Mouse (Mus musculus): ENCODE measurements around the gene Cd300e. TPM values are rescaled to one million over a fixed set of nuclear protein-coding genes. Genes with fewer than 3 reads are reported as not detected.

Gene Cd300e
- 1.1 and 1.2 TPM in 2 replicates for polyA plus RNA-seq (2012; rRNA removed)

DNA sequence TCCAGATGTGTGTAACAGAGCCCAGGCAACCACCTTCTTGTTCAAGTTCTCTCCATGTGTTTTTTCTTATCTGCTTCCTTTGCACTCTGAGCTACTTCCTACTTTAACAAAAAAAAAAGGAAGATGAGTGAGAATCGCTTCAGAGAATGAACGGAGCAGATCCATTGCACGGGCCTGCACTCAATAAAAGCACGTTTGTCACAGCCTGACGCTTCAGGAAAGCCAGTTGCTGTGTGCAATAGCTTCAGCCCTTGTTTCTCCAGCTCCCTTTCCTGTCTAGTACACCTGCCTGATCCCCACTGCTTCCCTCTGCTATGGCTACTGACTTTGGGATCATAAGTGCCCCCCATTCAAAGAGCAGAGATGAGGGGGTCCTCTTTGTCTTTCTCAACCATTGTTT, at the start of gene Cd300e:
Gene Cd300e (minus strand): TSS at position 101 of the 400 bp plus-strand sequence.

GRCm38 (mm10) chr11:115091362-115091901, 29.5 kb upstream of the Cd300e start, which contains the start of gene Rab37:
Gene Rab37, plus strand, starts transcription at chr11:115091431.

DNA sequence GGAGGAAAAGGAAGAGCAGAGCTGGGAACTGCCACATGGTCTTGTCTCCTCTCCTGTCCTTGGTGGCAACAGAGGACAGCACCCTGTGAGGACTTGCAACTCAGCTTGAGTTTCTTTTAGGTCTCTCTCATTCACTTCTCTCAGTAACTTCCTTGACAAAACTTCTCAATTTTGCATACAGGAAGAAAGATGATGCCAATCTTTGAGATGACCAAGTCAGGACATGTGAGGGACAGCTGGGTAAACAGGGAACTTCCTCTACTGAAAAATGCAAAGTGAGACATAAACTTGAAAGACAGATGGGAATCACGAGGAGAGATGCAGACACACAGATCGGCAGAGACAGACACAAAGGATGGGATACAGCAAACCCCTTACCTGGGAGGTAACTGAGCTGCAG, 13.7 kb downstream of the Cd300e start, which contains the start of gene Cd300ld3:
Gene Cd300ld3 (minus strand): TSS at position 151 of the 400 bp plus-strand sequence.

DNA sequence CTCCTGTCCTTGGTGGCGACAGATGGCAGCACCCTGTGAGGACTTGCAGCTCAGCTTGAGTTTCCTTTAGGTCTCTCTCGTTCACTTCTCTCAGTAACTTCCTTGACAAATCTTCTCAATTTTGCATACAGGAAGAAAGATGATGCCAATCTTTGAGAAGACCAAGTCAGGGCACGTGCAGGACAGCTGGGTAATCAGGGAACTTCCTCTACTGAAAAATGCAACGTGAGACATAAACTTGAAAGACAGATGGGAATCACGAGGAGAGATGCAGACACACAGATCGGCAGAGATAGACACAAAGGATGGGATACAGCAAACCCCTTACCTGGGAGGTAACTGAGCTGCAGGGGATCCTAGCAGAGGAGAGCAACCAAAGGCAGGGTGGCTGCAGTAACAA, 24.3 kb downstream of the Cd300e start, which contains the start of gene Cd300ld5:
Gene Cd300ld5 (minus strand): TSS at position 101 of the 400 bp plus-strand sequence.

GRCm38 (mm10) chr11:115026912-115027311, 35.1 kb downstream of the Cd300e start, which contains the start of gene Cd300ld4:
Gene Cd300ld4, minus strand, starts transcription at chr11:115027012.

GRCm38 (mm10) chr11:115016093-115016492, 45.9 kb downstream of the Cd300e start, which contains the start of gene Cd300ld2:
Gene Cd300ld2, minus strand, starts transcription at chr11:115016193.

Other genes with a start within 250 kb of the Cd300e start
- gene Gprc5c, start 211.0 kb downstream of the Cd300e start, polyA plus RNA-seq (2012; rRNA removed), result 10.7 and 12.3 TPM in 2 replicates
- 3.2 and 3.8 TPM in 2 replicates for gene Cd300a, start 172.1 kb downstream of the Cd300e start, polyA plus RNA-seq (2012; rRNA removed)
- 2.8 and 3.0 TPM in 2 replicates for gene Cd300lb, start 127.8 kb downstream of the Cd300e start, polyA plus RNA-seq (2012; rRNA removed)
- gene Cd300c, start 93.0 kb downstream of the Cd300e start, polyA plus RNA-seq (2012; rRNA removed), result 0.32 and 0.46 TPM in 2 replicates
- 2.3 and 3.2 TPM in 2 replicates for gene Cd300ld, start 72.3 kb downstream of the Cd300e start, polyA plus RNA-seq (2012; rRNA removed)
- gene Cd300c2, start 60.3 kb downstream of the Cd300e start, polyA plus RNA-seq (2012; rRNA removed), result 14.0 and 14.4 TPM in 2 replicates
- 0.10 TPM in 1 of 2 replicates, not detected in the other for gene Cd300ld2, start 46.0 kb downstream of the Cd300e start, polyA plus RNA-seq (2012; rRNA removed)
- 0.19 and 0.23 TPM in 2 replicates for gene Cd300ld4, start 35.2 kb downstream of the Cd300e start, polyA plus RNA-seq (2012; rRNA removed)
- 0.29 and 0.49 TPM in 2 replicates for gene Cd300ld5, start 24.4 kb downstream of the Cd300e start, polyA plus RNA-seq (2012; rRNA removed)
- 1.1 and 1.3 TPM in 2 replicates for gene Cd300ld3, start 13.8 kb downstream of the Cd300e start, polyA plus RNA-seq (2012; rRNA removed)
- gene Rab37, start 29.3 kb upstream of the Cd300e start, polyA plus RNA-seq (2012; rRNA removed), result 2.2 and 2.3 TPM in 2 replicates
- gene Cd300lf, start 71.8 kb upstream of the Cd300e start, polyA plus RNA-seq (2012; rRNA removed), result 13.1 and 17.7 TPM in 2 replicates
- gene Slc9a3r1, start 101.2 kb upstream of the Cd300e start, polyA plus RNA-seq (2012; rRNA removed), result 53.4 and 55.4 TPM in 2 replicates
- 1.8 and 2.1 TPM in 2 replicates for gene Tmem104, start 125.3 kb upstream of the Cd300e start, polyA plus RNA-seq (2012; rRNA removed)
- gene Nat9, start 125.7 kb upstream of the Cd300e start, polyA plus RNA-seq (2012; rRNA removed), result 12.4 and 14.7 TPM in 2 replicates
- gene Grin2c, start 205.1 kb upstream of the Cd300e start, polyA plus RNA-seq (2012; rRNA removed), result 0.14 and 0.21 TPM in 2 replicates
- gene Fdxr, start 214.9 kb upstream of the Cd300e start, polyA plus RNA-seq (2012; rRNA removed), result 14.1 and 14.7 TPM in 2 replicates
- gene Fads6, start 235.5 kb upstream of the Cd300e start, polyA plus RNA-seq (2012; rRNA removed), result 14.5 and 16.9 TPM in 2 replicates
- 0.05 and 0.07 TPM in 2 replicates for gene Otop2, start 245.0 kb upstream of the Cd300e start, polyA plus RNA-seq (2012; rRNA removed)